Mouse (Mus musculus): ENCODE measurements around the gene 2610318N02Rik. TPM values are rescaled to one million over a fixed set of nuclear protein-coding genes. Genes with fewer than 3 reads are reported as not detected.
A peak's percentile ranks its signal among the peaks of the same experiment; 100 is the strongest.

The 2610318N02Rik gene
- polyA plus RNA-seq, 1 experiment from 2014 or later: 153 TPM

MicroRNAs encoded within 50 kb of the gene (microRNA counts, 519-probe panel; counts per million panel counts)
- 6,670 counts per million, percentile 95 among the panel's probes with 10 or more counts for microRNA mmu-miR-130b
- 4,718 counts per million, percentile 81 among the panel's probes with 10 or more counts for microRNA mmu-miR-301b

Small RNA genes lying within 50 kb of the gene (microRNA-seq; reads per million reads assigned to microRNA genes)
- 12,113 reads per million, percentile 96 among the genes with 10 or more reads in this experiment for gene Mir130b
- gene Mir301b: 344 reads per million, percentile 62 among the genes with 10 or more reads in this experiment

Other genes starting within 250 kb of the 2610318N02Rik start
- 29.0 and 29.6 TPM in 2 replicates for gene Ppm1f, start 228.7 kb downstream of the 2610318N02Rik start, polyA plus RNA-seq (2016; fragmentation: Nextera tagmentation; extraction: Ambion mirVana)
- 147 and 150 TPM in 2 replicates for gene Mapk1, start 141.8 kb downstream of the 2610318N02Rik start, polyA plus RNA-seq (2016; fragmentation: Nextera tagmentation; extraction: Ambion mirVana)
- gene Ypel1, start 55.5 kb downstream of the 2610318N02Rik start, polyA plus RNA-seq (2016; fragmentation: Nextera tagmentation; extraction: Ambion mirVana): 96.2 and 97.4 TPM in 2 replicates
- 138 and 155 TPM in 2 replicates for gene Ppil2, start 13.9 kb downstream of the 2610318N02Rik start, polyA plus RNA-seq (2016; fragmentation: Nextera tagmentation; extraction: Ambion mirVana)
- gene Sdf2l1, start 7.2 kb upstream of the 2610318N02Rik start, polyA plus RNA-seq (2016; fragmentation: Nextera tagmentation; extraction: Ambion mirVana): 110 and 118 TPM in 2 replicates
- 5.8 and 6.9 TPM in 2 replicates for gene Ydjc, start 19.5 kb upstream of the 2610318N02Rik start, polyA plus RNA-seq (2016; fragmentation: Nextera tagmentation; extraction: Ambion mirVana)
- 0.32 and 0.48 TPM in 2 replicates for gene Ccdc116, start 22.1 kb upstream of the 2610318N02Rik start, polyA plus RNA-seq (2016; fragmentation: Nextera tagmentation; extraction: Ambion mirVana)
- 436 and 440 TPM in 2 replicates for gene Ube2l3, start 77.5 kb upstream of the 2610318N02Rik start, polyA plus RNA-seq (2016; fragmentation: Nextera tagmentation; extraction: Ambion mirVana)
- gene Rimbp3, start 83.4 kb upstream of the 2610318N02Rik start, polyA plus RNA-seq (2016; fragmentation: Nextera tagmentation; extraction: Ambion mirVana): 1.2 and 1.6 TPM in 2 replicates
- 14.7 and 16.5 TPM in 2 replicates for gene Hic2, start 108.4 kb upstream of the 2610318N02Rik start, polyA plus RNA-seq (2016; fragmentation: Nextera tagmentation; extraction: Ambion mirVana)
- 7.8 and 8.8 TPM in 2 replicates for gene Tmem191c, start 150.9 kb upstream of the 2610318N02Rik start, polyA plus RNA-seq (2016; fragmentation: Nextera tagmentation; extraction: Ambion mirVana)
- 0.15 and 0.20 TPM in 2 replicates for gene Serpind1, start 206.2 kb upstream of the 2610318N02Rik start, polyA plus RNA-seq (2016; fragmentation: Nextera tagmentation; extraction: Ambion mirVana)